Mouse (Mus musculus): ENCODE results near the gene Rapsn. TPM values are rescaled to one million over a fixed set of nuclear protein-coding genes. Genes with fewer than 3 reads are reported as not detected.

The Rapsn gene
- total RNA-seq (2023), result under 1 TPM in 1 of 2 experiments, not detected in 1; 0.46 TPM

GRCm38 (mm10) chr2:91035385-91035784 lies at the start of gene Rapsn:
Gene Rapsn, plus strand, starts transcription at chr2:91035620.

DNA sequence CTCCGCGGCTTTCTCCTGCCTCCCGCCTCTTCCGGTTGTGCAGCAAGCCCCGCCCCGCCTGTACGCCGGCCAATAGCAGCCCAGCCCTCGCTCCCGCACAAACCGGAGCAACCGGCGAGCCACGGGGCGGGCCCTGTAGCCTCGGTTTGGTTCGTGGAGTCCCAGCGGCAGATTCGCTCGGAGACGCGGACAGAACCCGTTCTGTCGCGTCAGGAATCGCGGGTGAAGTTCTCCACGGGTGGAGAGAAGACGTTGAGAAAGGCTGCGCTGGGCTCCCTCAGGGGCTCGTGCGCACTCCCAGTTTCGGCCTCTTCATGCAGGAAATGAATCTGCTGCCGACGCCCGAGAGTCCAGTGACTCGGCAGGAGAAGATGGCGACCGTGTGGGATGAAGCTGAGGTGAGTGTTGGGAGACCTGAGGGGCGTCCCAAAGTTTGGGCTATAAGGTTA lies 18.5 kb downstream of the Rapsn start, which contains the start of gene Psmc3:
TSS of gene Psmc3 (plus strand) at position 76 of the 449 bp plus-strand sequence.

DNA sequence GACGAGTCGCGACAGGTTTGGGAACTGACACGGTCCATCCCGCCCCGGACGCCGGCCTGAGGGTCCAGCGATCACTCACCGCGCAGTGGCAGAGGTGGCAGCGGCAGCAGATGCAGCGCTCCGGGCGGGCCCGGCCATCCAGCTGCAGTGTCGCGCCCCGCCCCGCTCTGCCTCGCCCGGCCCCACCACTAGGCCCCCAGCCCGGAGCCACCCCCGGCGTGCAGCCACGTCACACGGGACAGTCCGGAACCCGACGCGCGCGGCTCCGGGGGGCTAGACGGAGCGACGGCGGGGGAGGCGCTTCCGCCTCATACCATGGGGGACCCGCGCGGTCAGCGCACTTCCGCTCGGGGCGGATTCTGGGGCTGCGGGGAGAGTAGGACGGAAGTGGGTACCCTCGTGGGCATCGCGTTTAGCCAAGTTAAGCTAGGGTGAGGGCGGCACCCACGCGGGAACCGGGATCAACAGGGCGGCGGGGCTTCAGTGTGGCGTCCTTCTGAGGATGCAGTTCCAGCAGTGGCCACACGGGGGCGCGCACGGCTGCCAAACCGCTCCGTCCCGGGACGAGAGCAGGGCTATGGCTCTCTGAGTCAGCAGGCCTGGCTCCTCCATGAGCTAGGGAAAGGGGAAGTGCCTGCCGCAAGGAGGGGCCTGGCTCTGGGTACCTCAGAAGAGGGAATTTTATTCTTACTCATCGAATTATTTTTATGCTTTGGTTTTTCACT lies 34.8 kb downstream of the Rapsn start, which contains the start of gene Slc39a13:
TSS of gene Slc39a13 (minus strand) at position 342 of the 725 bp plus-strand sequence.

GRCm38 (mm10) chr2:91081775-91082695 lies 46.6 kb downstream of the Rapsn start, which contains the start of gene Spi1:
Gene Spi1, plus strand, starts transcription at chr2:91082390.

Other genes starting within 250 kb of the Rapsn start
- 10 to 100 TPM; 55.4 to 56.2 TPM for gene Mtch2, start 188.5 kb upstream of the Rapsn start, total RNA-seq (2023)
- under 1 TPM in 1 of 2 experiments, not detected in 1; 0.26 TPM for gene C1qtnf4, start 149.8 kb upstream of the Rapsn start, total RNA-seq (2023)
- 10 to 100 TPM; 14.0 to 18.6 TPM for gene Kbtbd4, start 130.9 kb upstream of the Rapsn start, total RNA-seq (2023)
- 10 to 100 TPM; 45.5 to 56.8 TPM for gene Ndufs3, start 130.8 kb upstream of the Rapsn start, total RNA-seq (2023)
- 10 to 100 TPM; 47.8 to 52.2 TPM for gene Celf1, start 95.2 kb upstream of the Rapsn start, total RNA-seq (2023)
- 100 to 1,000 TPM in 1 of 2 experiments, 10 to 100 TPM in 1; 96.4 to 105 TPM for gene Psmc3, start 18.4 kb downstream of the Rapsn start, total RNA-seq (2023)
- 10 to 100 TPM; 13.3 to 20.9 TPM for gene Slc39a13, start 34.8 kb downstream of the Rapsn start, total RNA-seq (2023)
- gene Spi1, start 46.8 kb downstream of the Rapsn start, total RNA-seq (2023), result 100 to 1,000 TPM; 437 to 465 TPM
- gene Mybpc3, start 82.5 kb downstream of the Rapsn start, total RNA-seq (2023), result 1 to 10 TPM; 1.2 to 1.3 TPM
- gene Madd, start 148.2 kb downstream of the Rapsn start, total RNA-seq (2023), result 10 to 100 TPM; 55.0 to 72.3 TPM
- 1 to 10 TPM in 1 of 2 experiments, under 1 TPM in 1; 0.75 to 1.4 TPM for gene Nr1h3, start 167.2 kb downstream of the Rapsn start, total RNA-seq (2023)
- 10 to 100 TPM; 12.6 to 16.1 TPM for gene Acp2, start 167.3 kb downstream of the Rapsn start, total RNA-seq (2023)
- 10 to 100 TPM; 11.9 TPM for gene Ddb2, start 201.4 kb downstream of the Rapsn start, total RNA-seq (2023)
- gene Pacsin3, start 220.3 kb downstream of the Rapsn start, total RNA-seq (2023), result under 1 TPM in 1 of 2 experiments, not detected in 1; 0.92 TPM
- gene Arfgap2, start 229.4 kb downstream of the Rapsn start, total RNA-seq (2023), result 10 to 100 TPM; 63.1 to 74.2 TPM